Mouse (Mus musculus) liver, embryonic 11.5 days (tissue): ENCODE data around the gene Arhgap10. TPM values are rescaled to one million over a fixed set of nuclear protein-coding genes. Genes with fewer than 3 reads are reported as not detected.

ENCODE experiments used
- ATAC-seq: fragments of 200-750 bp; cut with Nextera tagmentation; replicated peaks from 2 replicates; pipeline ENCODE4 v1.8.0; 2017; ENCODE audit warnings: moderate number of reproducible peaks, mild to moderate bottlenecking, moderate TSS enrichment, moderate library complexity; ENCODE audit not compliant: low FRiP score
- DNase-seq: peaks from one replicate; pipeline ENCODE4 v3.0.0-alpha.2; 2017; ENCODE audit warnings: low spot score
- H3K27ac ChIP-seq: fragments of 300-500 bp; sonication (generic); 2 replicates; pipeline ENCODE4 v1.5.1; 2014; ENCODE audit warnings: mild to moderate bottlenecking, low read depth, low read length, control low read depth
- H3K27me3 ChIP-seq: fragments of 300-500 bp; sonication (generic); replicated peaks from 2 replicates; pipeline ENCODE4 v1.6.1; 2014; ENCODE audit warnings: low read length, mixed read lengths; ENCODE audit not compliant: control insufficient read depth, insufficient read depth
- H3K36me3 ChIP-seq: fragments of 300-500 bp; sonication (generic); 2 replicates; pipeline ENCODE4 v1.6.1; 2014; ENCODE audit warnings: mild to moderate bottlenecking, low read length, moderate library complexity, mixed read lengths; ENCODE audit not compliant: control insufficient read depth, insufficient read depth
- H3K4me1 ChIP-seq: fragments of 300-500 bp; sonication (generic); replicated peaks from 2 replicates; pipeline ENCODE4 v1.6.1; 2014; ENCODE audit warnings: low read length, mixed read lengths; ENCODE audit not compliant: control insufficient read depth, insufficient read depth
- H3K4me2 ChIP-seq: fragments of 300-500 bp; sonication (generic); 2 replicates; pipeline ENCODE4 v1.6.1; 2014; ENCODE audit warnings: mild to moderate bottlenecking, control low read depth, moderate library complexity
- H3K4me3 ChIP-seq: fragments of 300-500 bp; sonication (generic); 2 replicates; pipeline ENCODE4 v1.5.1; 2014; ENCODE audit warnings: low read depth, low read length, control low read depth
- H3K9ac ChIP-seq: fragments of 300-500 bp; sonication (generic); 2 replicates; pipeline ENCODE4 v1.6.1; 2014; ENCODE audit warnings: low read depth, low read length, control low read depth
- H3K9me3 ChIP-seq: fragments of 300-500 bp; sonication (generic); 2 replicates; pipeline ENCODE4 v1.6.1; 2016; ENCODE audit warnings: low read length, inconsistent platforms, mixed read lengths; ENCODE audit not compliant: control insufficient read depth
- WGBS: fragments of 180-500 bp; shearing (Covaris S2); extraction: QIAGEN DNeasy Blood & Tissue Kit; methylation state at CpG from one replicate; pipeline ENCODE4 v1.1.7; 2014; 5-methylcytosine and 5-hydroxymethylcytosine counted together
- polyA plus RNA-seq: library from polyadenylated mRNA; unstranded; fragments of >200 nt; fragmentation: Nextera tagmentation; extraction: Ambion mirVana; gene quantifications from 2 replicates; pipeline ENCODE4 v1.2.1, GENCODE M21; 2014

Gene Arhgap10
- polyA plus RNA-seq, 1 experiment from 2014 or later, result 20.2 TPM

DNA sequence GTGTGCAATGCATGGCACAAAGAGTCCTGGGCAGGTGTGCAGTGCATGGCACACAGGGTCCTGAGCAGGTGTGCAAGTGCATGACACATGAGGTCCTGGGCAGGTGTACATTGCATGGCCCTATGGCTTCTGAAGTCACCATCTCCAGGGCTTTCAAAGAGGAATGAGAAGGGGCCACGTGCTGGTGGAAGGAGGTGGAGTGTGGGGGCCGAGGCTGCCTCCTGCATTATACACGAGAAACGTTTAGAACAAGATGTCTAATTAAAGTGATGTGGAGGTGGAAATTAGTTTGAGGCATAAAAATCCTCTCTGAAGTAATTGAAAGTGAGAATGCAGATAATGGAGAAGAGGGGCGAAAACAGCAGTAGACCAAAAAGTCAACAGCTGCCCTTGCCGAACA lies 93.9 kb downstream of the Arhgap10 start:
- H3K4me1 ChIP-seq, result peaks cover 14% of the 10 kb centered on the region
- no peaks in the 10 kb centered on the region for H3K9me3 ChIP-seq
- 83% methylated on average over 5 of the region's 6 CpGs for WGBS
- H3K9ac ChIP-seq, result no peak overlapping the region
- no peak for ATAC-seq
- H3K4me3 ChIP-seq, result no peak overlapping the region
- DNase-seq, result no peak
- H3K27ac ChIP-seq, result no peak overlapping the region
- H3K27me3 ChIP-seq, result no peaks in the 10 kb centered on the region
- no peaks in the 10 kb centered on the region for H3K36me3 ChIP-seq
- no peak overlapping the region for H3K4me2 ChIP-seq

GRCm38 (mm10) chr8:77422632-77423252 lies 95.0 kb downstream of the Arhgap10 start:
- no peaks in the 10 kb centered on the region for H3K9me3 ChIP-seq
- peaks cover 14% of the 10 kb centered on the region for H3K4me1 ChIP-seq
- ATAC-seq, result peak; percentile 88
- H3K9ac ChIP-seq, result no peak overlapping the region; the same call in 1 of the 2 replicates
- H3K4me2 ChIP-seq, result peak overlapping the region; percentile 54
- no peaks in the 10 kb centered on the region for H3K36me3 ChIP-seq
- no peak overlapping the region for H3K4me3 ChIP-seq
- no peaks in the 10 kb centered on the region for H3K27me3 ChIP-seq
- WGBS, result 47% methylated on average over 15 of the region's 15 CpGs
- peak overlapping the region; percentile 76 for H3K27ac ChIP-seq
- no peak for DNase-seq

DNA sequence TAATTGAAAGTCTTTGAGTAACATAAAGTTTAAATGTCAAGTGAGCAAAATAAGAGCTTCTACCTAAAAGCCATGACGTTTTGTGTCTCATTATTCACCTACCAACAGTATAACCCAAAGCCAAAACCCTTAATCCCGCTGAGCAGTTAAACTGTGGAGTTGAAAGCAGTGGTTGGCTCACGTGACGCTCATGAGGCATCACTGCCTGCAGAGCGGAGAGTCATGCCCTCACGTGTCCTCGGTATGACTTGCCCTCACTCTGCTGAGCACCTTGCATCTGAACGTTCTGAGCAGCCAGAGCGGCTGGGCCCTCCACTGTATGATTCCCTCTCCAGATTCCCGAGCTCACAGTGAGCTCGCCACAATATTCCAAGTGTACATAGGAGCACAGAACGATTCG lies 96.2 kb downstream of the Arhgap10 start:
- WGBS, result 90% methylated on average over 13 of the region's 13 CpGs
- no peak overlapping the region for H3K4me3 ChIP-seq
- no peak for ATAC-seq

GRCm38 (mm10) chr8:77419731-77420130 lies 98.0 kb downstream of the Arhgap10 start:
- Histone ChIP-seq H3K9me3 (no peaks in the 10 kb centered on the region), H3K4me2 (no peak overlapping the region), H3K27ac (no peak overlapping the region), H3K36me3 (no peaks in the 10 kb centered on the region), H3K4me3 (no peak overlapping the region), H3K27me3 (no peaks in the 10 kb centered on the region), H3K4me1 (peaks cover 9% of the 10 kb centered on the region), H3K9ac (no peak overlapping the region)
- 56% methylated on average over 4 of the region's 4 CpGs for WGBS
- no peak for DNase-seq
- ATAC-seq, result no peak

More for the DNA sequence above, 96.2 kb downstream of the Arhgap10 start:
- no peak for DNase-seq
- Histone ChIP-seq H3K36me3 (no peaks in the 10 kb centered on the region), H3K27me3 (no peaks in the 10 kb centered on the region), H3K4me1 (peaks cover 9% of the 10 kb centered on the region), H3K9me3 (no peaks in the 10 kb centered on the region), H3K9ac (no peak overlapping the region), H3K4me2 (no peak overlapping the region), H3K27ac (no peak overlapping the region)

GRCm38 (mm10) chr8:77416738-77417137 lies 101.0 kb downstream of the Arhgap10 start:
- no peak overlapping the region for H3K9ac ChIP-seq
- ATAC-seq, result no peak
- H3K4me3 ChIP-seq, result no peak overlapping the region
- H3K27me3 ChIP-seq, result no peaks in the 10 kb centered on the region
- H3K4me1 ChIP-seq, result no peaks in the 10 kb centered on the region
- H3K27ac ChIP-seq, result no peak overlapping the region
- DNase-seq, result no peak
- peaks cover 3% of the 10 kb centered on the region for H3K36me3 ChIP-seq
- WGBS, result 30% methylated on average over 5 of the region's 5 CpGs
- H3K9me3 ChIP-seq, result no peaks in the 10 kb centered on the region
- H3K4me2 ChIP-seq, result no peak overlapping the region

- no peak overlapping the region for H3K9ac ChIP-seq
- H3K4me3 ChIP-seq, result no peak overlapping the region
- H3K9me3 ChIP-seq, result no peaks in the 10 kb centered on the region
- H3K36me3 ChIP-seq, result peaks cover 3% of the 10 kb centered on the region
- DNase-seq (no peak), ATAC-seq (no peak)
- WGBS, result 84% methylated on average over 4 of the region's 5 CpGs
- H3K27me3 ChIP-seq, result no peaks in the 10 kb centered on the region
- no peak overlapping the region for H3K4me2 ChIP-seq
- H3K4me1 ChIP-seq, result no peaks in the 10 kb centered on the region
- H3K27ac ChIP-seq, result no peak overlapping the region
Measured at GRCm38 (mm10) chr8:77416034-77416433, 101.7 kb downstream of the Arhgap10 start.

- Histone ChIP-seq H3K9me3 (no peaks in the 10 kb centered on the region), H3K27me3 (no peaks in the 10 kb centered on the region), H3K4me3 (no peak overlapping the region), H3K9ac (no peak overlapping the region), H3K36me3 (peaks cover 3% of the 10 kb centered on the region), H3K4me1 (no peaks in the 10 kb centered on the region), H3K4me2 (no peak overlapping the region), H3K27ac (no peak overlapping the region)
- 94% methylated on average over 15 of the region's 15 CpGs for WGBS
- DNase-seq (no peak), ATAC-seq (no peak)
Measured at GRCm38 (mm10) chr8:77411262-77411661, 106.5 kb downstream of the Arhgap10 start.

- H3K4me3 ChIP-seq, result no peak overlapping the region
- WGBS, result 87% methylated on average over 9 of the region's 9 CpGs
- DNase-seq (no peak), ATAC-seq (no peak)
- no peak overlapping the region for H3K27ac ChIP-seq
- no peak overlapping the region for H3K9ac ChIP-seq
- H3K4me1 ChIP-seq, result no peaks in the 10 kb centered on the region
- H3K36me3 ChIP-seq, result peaks cover 3% of the 10 kb centered on the region
- no peaks in the 10 kb centered on the region for H3K9me3 ChIP-seq
- H3K4me2 ChIP-seq, result no peak overlapping the region
- H3K27me3 ChIP-seq, result no peaks in the 10 kb centered on the region
Measured at GRCm38 (mm10) chr8:77410394-77410793, 107.4 kb downstream of the Arhgap10 start.

- no peak for DNase-seq
- H3K36me3 ChIP-seq, result peaks cover 3% of the 10 kb centered on the region
- H3K27me3 ChIP-seq, result no peaks in the 10 kb centered on the region
- no peak overlapping the region for H3K9ac ChIP-seq
- no peak overlapping the region for H3K27ac ChIP-seq
- H3K9me3 ChIP-seq, result no peaks in the 10 kb centered on the region
- 88% methylated on average over 19 of the region's 19 CpGs for WGBS
- no peak overlapping the region for H3K4me3 ChIP-seq
- no peak for ATAC-seq
- no peaks in the 10 kb centered on the region for H3K4me1 ChIP-seq
- H3K4me2 ChIP-seq, result no peak overlapping the region
Measured at GRCm38 (mm10) chr8:77408527-77409215, 109.1 kb downstream of the Arhgap10 start.
